Mouse (Mus musculus): ENCODE results near the gene Atpif1. TPM values are rescaled to one million over a fixed set of nuclear protein-coding genes. Genes with fewer than 3 reads are reported as not detected.

Gene Atpif1
- polyA plus RNA-seq, 1 experiment from 2014 or later = 1,320 TPM

DNA sequence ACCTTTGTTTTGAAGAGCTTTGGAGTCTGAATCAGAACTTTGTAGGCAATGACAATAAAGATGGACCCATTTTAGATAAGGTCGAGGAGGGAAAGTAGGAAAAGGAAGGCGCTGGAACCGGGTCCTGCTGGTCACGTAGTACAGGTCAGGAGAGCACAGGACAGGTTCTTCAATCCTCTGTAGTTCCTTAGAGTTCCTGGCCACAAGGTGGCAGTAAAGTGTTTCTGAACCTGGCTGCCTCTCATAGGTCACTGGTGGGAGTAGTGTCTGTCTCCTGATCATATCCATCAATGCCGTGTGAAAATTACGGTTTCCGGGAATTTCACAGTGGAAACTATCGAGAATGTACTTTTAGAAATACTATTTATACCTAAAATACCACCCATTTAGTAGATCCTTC lies 12.4 kb upstream of the Atpif1 start:
- H3K4me3 ChIP-seq = no peak overlapping the region
- no peaks in the 10 kb centered on the region for H3K4me1 ChIP-seq (replicated peaks)
- H3K9me3 ChIP-seq = no peaks in the 10 kb centered on the region
- H3K9ac ChIP-seq = no peak overlapping the region
- H3K27me3 ChIP-seq = no peaks in the 10 kb centered on the region
- no peak for ATAC-seq (ENCODE audit: low FRiP score, low read depth)
- no peak overlapping the region for H3K27ac ChIP-seq (replicated peaks)
- H3K36me3 ChIP-seq = peaks cover 72% of the 10 kb centered on the region
- WGBS = 51% methylated on average over 8 of the region's 8 CpGs
- H3K4me2 ChIP-seq = no peak overlapping the region

DNA sequence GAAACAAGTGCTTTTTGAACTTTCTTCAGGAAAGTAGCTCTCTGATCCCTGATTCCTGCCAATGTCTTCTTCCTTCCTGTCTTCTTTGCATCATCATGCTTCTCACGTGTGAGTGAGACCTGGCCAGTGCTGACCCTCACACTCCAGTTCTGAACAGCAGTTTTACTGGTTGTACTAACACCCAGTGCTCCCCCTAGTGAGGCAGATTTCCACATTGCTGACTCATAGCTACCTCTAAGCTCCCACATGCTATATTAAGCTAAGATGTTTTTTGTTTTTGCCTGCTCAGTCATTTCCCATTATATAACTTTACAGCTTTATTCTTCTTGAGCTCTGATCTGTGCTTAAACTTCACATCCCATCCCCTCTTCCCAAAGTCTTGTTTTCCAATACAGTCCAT lies 9.3 kb upstream of the Atpif1 start:
- 68% methylated on average over 1 of the region's 1 CpGs for WGBS

DNA sequence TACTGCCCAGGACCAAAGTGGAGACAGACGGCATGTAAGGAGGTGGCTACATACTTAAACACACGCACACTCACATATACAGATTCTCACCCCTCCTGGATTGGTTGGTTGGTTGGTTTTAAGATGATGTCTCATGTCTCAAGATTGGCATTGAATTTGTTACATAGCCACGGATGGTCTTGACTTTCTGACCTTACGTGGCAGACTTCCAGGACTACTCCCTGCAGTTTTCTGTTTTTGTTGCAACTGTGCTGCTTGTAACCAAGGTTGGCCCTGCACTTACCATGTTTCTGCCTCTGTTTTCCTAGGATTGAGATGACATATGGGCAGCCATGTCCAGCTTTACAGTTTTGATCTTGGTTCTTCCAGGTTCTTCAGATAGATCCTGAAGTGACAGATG lies 8.0 kb upstream of the Atpif1 start:
- Histone ChIP-seq H3K9me3 (no peaks in the 10 kb centered on the region), H3K27ac (replicated peaks) (no peak overlapping the region), H3K36me3 (peaks cover 58% of the 10 kb centered on the region), H3K4me3 (no peak overlapping the region), H3K27me3 (no peaks in the 10 kb centered on the region), H3K9ac (no peak overlapping the region), H3K4me1 (replicated peaks) (peaks cover 15% of the 10 kb centered on the region), H3K4me2 (no peak overlapping the region)
- 92% methylated on average over 4 of the region's 4 CpGs for WGBS
- no peak for ATAC-seq (ENCODE audit: low FRiP score, low read depth)

More for the DNA sequence above, 9.3 kb upstream of the Atpif1 start:
- Histone ChIP-seq H3K27me3 (no peaks in the 10 kb centered on the region), H3K9me3 (no peaks in the 10 kb centered on the region), H3K9ac (no peak overlapping the region), H3K4me1 (replicated peaks) (0 out of 2 replicates have a peak, but pooled peaks cover 1% of the 10 kb centered on the region), H3K27ac (replicated peaks) (no peak overlapping the region), H3K36me3 (peaks cover 70% of the 10 kb centered on the region), H3K4me3 (no peak overlapping the region), H3K4me2 (no peak overlapping the region)
- ATAC-seq (ENCODE audit: low FRiP score, low read depth) = no peak

DNA sequence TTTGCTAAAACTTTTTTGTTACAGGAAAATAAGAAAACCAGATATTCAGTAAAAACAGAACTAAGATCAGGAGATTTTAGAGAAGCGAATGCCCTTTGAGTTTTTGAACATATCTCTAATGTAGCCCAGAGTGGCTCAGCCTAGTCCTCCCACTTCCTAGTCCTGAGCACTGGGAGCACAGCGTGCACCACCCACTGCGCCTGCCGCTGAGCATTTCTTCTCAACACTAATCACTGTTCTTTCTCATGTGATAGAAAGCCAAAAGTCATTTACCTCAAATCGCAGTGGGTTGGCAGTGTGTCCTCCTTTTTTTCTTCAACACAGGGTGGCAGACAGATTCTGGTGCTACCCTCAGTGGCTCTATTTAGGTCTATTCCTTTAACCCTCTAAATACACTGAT lies 6.0 kb upstream of the Atpif1 start:
- 94% methylated on average over 5 of the region's 5 CpGs for WGBS
- peaks cover 51% of the 10 kb centered on the region for H3K36me3 ChIP-seq
- no peak overlapping the region for H3K27ac ChIP-seq (replicated peaks)
- no peaks in the 10 kb centered on the region for H3K27me3 ChIP-seq
- no peak overlapping the region for H3K9ac ChIP-seq
- no peak overlapping the region for H3K4me3 ChIP-seq
- peaks cover 26% of the 10 kb centered on the region for H3K4me1 ChIP-seq (replicated peaks)
- no peak overlapping the region for H3K4me2 ChIP-seq
- no peaks in the 10 kb centered on the region for H3K9me3 ChIP-seq
- no peak for ATAC-seq (ENCODE audit: low FRiP score, low read depth)

DNA sequence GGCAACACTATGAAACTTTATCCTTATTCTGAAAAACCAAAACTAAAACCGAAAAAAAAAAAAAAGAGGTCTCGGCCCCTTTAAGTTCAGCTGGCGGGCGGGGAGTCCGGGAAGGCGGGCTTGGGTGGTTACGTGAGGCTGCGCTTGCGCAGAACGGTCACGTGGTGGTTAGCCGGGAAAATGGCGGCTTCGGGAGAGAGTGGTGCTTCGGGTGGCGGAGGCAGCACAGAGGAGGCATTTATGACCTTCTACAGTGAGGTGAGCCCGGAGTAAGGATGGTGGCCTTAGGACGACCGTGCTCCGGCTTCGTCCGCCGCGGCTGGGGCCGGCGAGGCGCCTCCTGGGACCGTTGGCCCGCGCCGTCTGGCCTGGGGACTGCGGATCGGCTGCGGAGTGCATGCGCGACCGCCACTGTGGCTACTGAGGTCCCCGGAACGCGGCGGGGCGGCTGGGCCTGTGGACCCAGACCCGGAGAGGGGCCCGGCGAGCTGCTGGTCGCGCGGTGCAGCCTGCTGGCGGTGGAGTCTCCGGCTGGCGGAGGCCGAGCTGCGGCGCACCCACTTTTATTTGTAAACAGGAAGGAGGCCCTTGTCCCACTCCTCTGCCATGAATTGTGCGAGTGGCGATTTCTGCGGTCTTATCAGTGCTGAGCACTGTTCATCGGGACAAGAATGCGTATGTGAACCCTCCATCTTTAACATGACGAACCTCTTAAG lies 2.1 kb upstream of the Atpif1 start, which contains the start of gene Dnajc8:
Gene Dnajc8, plus strand, starts transcription at position 145 of the 716 bp plus-strand sequence.
- Histone ChIP-seq H3K9me3 (no peaks in the 10 kb centered on the region), H3K36me3 (peaks cover 21% of the 10 kb centered on the region), H3K4me3 (peak within 1 kb of the TSS; percentile 100), H3K9ac (peak within 1 kb of the TSS; percentile 95), H3K4me1 (replicated peaks) (peaks cover 47% of the 10 kb centered on the region), H3K27ac (replicated peaks) (peak within 1 kb of the TSS; percentile 85), H3K27me3 (no peaks in the 10 kb centered on the region), H3K4me2 (peak within 1 kb of the TSS; percentile 89)
- ATAC-seq (ENCODE audit: low FRiP score, low read depth) = peak; percentile 70
- WGBS = under 1% methylated on average over 60 of the region's 60 CpGs

DNA sequence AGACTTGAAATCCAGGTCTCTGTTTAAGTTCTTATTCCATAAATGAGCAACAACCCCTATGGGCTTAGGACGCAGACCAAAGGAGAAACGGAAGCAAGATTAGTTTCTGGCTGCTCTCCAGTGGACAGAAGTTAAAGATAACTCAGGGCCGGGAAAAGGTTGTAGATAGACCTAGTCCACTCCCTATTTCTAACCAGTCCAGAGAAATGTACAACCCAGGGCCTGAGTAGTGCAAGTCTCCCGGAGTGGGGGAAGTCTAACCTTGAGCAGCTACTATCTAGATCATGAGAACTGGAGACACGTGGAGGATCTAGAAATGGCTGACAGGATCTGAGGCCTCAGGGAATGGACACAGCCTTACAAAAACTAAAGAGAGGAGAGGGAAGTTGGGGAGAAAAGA lies 963 bp downstream of the Atpif1 start:
- H3K27me3 ChIP-seq = no peaks in the 10 kb centered on the region
- WGBS = 23% methylated on average over 5 of the region's 5 CpGs
- ATAC-seq (ENCODE audit: low FRiP score, low read depth) = 0 out of 2 replicates have a peak, but pooled peaks have one; percentile 0

DNA sequence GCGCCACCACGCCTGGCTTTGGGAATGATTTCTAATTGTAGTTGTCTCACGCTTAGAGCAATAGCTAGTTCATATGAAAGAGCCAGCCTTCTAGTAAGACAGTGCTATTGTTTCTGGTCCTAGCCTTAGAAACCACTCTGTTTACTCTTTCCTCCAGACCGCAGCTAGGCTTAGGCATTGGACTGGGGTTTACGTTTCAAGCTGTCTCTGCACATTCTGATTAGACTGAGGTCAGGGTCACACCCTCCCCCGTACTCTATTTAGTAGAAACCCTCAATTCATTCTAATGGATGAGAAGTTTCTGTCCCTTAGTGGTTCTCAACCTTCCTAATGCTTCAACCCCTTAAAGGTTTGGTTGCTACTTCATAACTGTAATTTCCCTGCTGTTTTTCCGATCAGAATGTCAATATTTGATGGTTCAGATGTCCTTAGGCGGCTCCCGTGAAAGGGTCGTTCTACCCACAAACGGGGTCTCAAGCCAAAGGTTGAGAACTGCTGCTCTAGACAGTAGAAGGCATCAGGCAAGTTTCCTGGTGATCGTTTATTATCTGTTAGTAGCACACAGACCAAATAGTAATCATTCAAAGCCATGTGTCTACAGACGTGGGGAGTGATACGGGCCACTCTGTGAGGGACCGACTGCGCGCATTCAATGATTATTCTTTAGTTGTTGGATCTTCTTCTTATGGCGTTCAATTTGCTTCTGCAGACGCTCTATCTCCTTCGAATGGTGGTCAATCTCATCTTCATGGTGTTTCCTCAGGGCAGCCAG lies 3.2 kb downstream of the Atpif1 start:
- 94% methylated on average over 20 of the region's 20 CpGs for WGBS
- H3K27ac ChIP-seq (replicated peaks) = no peak overlapping the region
- no peaks in the 10 kb centered on the region for H3K9me3 ChIP-seq
- no peaks in the 10 kb centered on the region for H3K27me3 ChIP-seq
- no peak overlapping the region for H3K4me3 ChIP-seq
- H3K9ac ChIP-seq = no peak overlapping the region
- ATAC-seq (ENCODE audit: low FRiP score, low read depth) = no peak
- peaks cover 12% of the 10 kb centered on the region for H3K36me3 ChIP-seq
- H3K4me1 ChIP-seq (replicated peaks) = peaks cover 28% of the 10 kb centered on the region
- H3K4me2 ChIP-seq = no peak overlapping the region

More for the DNA sequence above, 963 bp downstream of the Atpif1 start:
- Histone ChIP-seq H3K27ac (replicated peaks) (peak overlapping the region; percentile 99), H3K36me3 (peaks cover 12% of the 10 kb centered on the region), H3K9me3 (no peaks in the 10 kb centered on the region), H3K9ac (peak overlapping the region; percentile 98), H3K4me2 (peak overlapping the region; percentile 78), H3K4me3 (peak overlapping the region; percentile 88), H3K4me1 (replicated peaks) (peaks cover 43% of the 10 kb centered on the region)

DNA sequence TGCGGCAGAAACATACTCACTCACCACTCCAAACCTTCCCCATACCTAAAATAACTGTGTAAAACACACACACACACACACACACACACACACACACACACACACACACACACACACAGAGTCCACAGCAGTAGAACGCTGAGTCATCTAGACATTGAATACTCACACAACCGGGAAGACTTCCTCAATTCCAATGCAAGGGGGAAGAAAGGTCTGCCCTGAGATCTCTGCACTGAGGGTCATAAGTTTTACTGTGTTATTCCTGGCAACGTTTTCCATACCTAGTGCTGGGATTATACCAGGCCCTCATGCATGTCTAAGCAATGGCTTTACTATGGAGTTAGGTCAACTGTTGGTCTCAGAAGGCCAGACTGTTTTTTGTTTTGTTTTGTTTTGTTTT lies 4.1 kb downstream of the Atpif1 start:
- Histone ChIP-seq H3K9me3 (no peaks in the 10 kb centered on the region), H3K27ac (replicated peaks) (no peak overlapping the region), H3K9ac (no peak overlapping the region), H3K36me3 (peaks cover 12% of the 10 kb centered on the region), H3K4me1 (replicated peaks) (peaks cover 20% of the 10 kb centered on the region), H3K4me3 (no peak overlapping the region), H3K4me2 (no peak overlapping the region), H3K27me3 (no peaks in the 10 kb centered on the region)
- no peak for ATAC-seq (ENCODE audit: low FRiP score, low read depth)
- WGBS = 93% methylated on average over 4 of the region's 4 CpGs

DNA sequence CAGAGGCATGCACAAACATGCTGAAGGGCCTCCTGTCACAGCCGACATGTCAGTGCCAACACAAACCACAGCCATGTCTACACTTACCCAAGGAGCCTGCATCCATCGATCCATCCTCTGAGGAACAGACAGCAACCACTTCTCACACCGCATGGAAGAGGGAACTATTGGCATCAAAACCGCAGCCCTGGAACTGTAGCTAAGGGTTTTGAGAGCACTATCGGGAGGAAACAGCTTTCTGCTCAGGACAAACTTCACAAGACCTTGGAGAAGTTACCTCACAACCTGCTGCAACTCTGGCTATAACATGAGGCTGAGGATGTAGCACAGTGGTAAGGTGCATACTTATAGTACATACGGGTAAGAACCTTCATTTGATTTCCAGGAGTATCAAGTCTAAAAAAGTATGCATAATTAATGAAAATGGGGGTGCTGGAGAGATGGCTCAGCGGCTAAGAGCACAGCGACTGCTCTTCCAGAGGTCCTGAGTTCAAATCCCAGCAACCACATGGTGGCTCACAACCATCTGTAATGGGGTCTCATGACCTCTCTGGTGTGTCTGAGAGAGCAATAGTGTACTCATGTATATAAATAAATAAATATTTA lies 5.4 kb downstream of the Atpif1 start:
- no peaks in the 10 kb centered on the region for H3K27me3 ChIP-seq
- H3K4me3 ChIP-seq = no peak overlapping the region
- H3K27ac ChIP-seq (replicated peaks) = no peak overlapping the region
- no peak for ATAC-seq (ENCODE audit: low FRiP score, low read depth)
- no peaks in the 10 kb centered on the region for H3K9me3 ChIP-seq
- H3K4me1 ChIP-seq (replicated peaks) = peaks cover 14% of the 10 kb centered on the region
- H3K36me3 ChIP-seq = peaks cover 12% of the 10 kb centered on the region
- 91% methylated on average over 8 of the region's 8 CpGs for WGBS
- H3K4me2 ChIP-seq = no peak overlapping the region
- H3K9ac ChIP-seq = no peak overlapping the region

DNA sequence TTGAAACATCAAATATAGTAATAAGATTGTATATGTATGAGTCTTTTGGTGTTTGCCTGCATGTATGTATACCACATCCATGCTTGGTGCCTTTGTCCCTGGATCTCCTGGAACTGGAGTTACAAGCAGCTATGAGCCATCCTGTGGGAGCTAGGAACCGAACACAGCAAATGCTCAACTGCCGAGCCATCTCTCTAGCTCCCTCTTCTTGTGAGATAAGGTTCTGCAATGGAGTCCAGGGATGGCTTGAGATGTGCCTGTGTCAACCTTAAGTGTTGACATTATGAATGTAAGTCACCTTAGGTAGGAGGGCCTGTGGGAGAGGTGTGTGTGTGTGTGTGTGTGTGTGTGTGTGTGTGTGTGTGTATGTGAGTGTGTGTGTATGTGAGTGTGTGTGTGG lies 6.8 kb downstream of the Atpif1 start:
- 63% methylated on average over 2 of the region's 2 CpGs for WGBS
- no peak overlapping the region for H3K4me3 ChIP-seq
- no peak for ATAC-seq (ENCODE audit: low FRiP score, low read depth)

DNA sequence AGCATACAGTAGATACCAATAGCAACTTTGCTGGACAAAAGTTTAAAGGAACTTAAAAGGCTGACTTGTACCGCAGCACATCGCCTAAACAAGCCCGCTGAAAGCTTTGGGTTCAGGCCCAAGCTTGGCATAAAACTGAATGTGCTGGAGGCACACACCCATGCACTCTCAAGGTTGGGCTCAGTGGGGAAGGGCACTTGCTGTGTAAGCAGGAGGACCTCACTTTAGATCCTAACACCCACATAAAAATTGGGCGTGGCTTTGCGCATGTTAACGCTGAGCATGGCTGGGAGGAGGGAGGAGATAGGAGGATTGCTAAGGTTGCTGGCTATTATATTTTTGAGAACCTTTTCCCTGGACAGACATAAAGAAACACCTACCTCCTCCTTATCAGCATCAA lies 8.7 kb downstream of the Atpif1 start:
- no peak overlapping the region for H3K4me3 ChIP-seq
- no peaks in the 10 kb centered on the region for H3K9me3 ChIP-seq
- no peak overlapping the region for H3K27ac ChIP-seq (replicated peaks)
- no peaks in the 10 kb centered on the region for H3K4me1 ChIP-seq (replicated peaks)
- H3K4me2 ChIP-seq = no peak overlapping the region
- H3K27me3 ChIP-seq = no peaks in the 10 kb centered on the region
- 49% methylated on average over 6 of the region's 6 CpGs for WGBS
- peaks cover 2% of the 10 kb centered on the region; the same call in 1 of the 2 replicates for H3K36me3 ChIP-seq
- H3K9ac ChIP-seq = no peak overlapping the region
- ATAC-seq (ENCODE audit: low FRiP score, low read depth) = no peak

More for the DNA sequence above, 6.8 kb downstream of the Atpif1 start:
- Histone ChIP-seq H3K9me3 (no peaks in the 10 kb centered on the region), H3K27me3 (no peaks in the 10 kb centered on the region), H3K4me2 (no peak overlapping the region), H3K4me1 (replicated peaks) (peaks cover 5% of the 10 kb centered on the region), H3K36me3 (peaks cover 12% of the 10 kb centered on the region), H3K27ac (replicated peaks) (no peak overlapping the region), H3K9ac (no peak overlapping the region)

DNA sequence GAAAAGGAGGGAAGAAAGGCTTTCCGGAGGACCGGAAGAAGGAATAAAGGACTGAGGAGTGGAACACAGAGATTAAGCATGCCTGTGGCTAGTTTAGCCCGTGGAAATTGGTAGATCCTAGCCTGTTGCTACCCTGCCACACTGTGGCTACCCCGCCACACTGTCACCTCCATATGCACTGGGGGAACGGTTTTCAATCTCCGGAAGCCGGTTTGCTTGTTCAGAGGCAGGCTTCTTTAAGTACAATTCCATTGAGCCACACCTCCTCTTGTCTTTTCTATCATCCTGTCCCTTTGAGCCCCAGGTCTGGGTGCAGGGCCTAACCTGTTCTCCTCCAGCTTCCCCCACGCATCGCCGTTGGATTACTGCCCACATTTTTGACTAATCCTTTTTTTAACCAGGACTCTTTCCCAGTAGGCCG lies 9.1 kb downstream of the Atpif1 start:
- no peaks in the 10 kb centered on the region for H3K4me1 ChIP-seq (replicated peaks)
- H3K4me3 ChIP-seq = no peak overlapping the region
- H3K27me3 ChIP-seq = no peaks in the 10 kb centered on the region
- no peak for ATAC-seq (ENCODE audit: low FRiP score, low read depth)
- H3K27ac ChIP-seq (replicated peaks) = no peak overlapping the region
- H3K9me3 ChIP-seq = no peaks in the 10 kb centered on the region
- H3K9ac ChIP-seq = no peak overlapping the region
- H3K4me2 ChIP-seq = no peak overlapping the region
- 22% methylated on average over 11 of the region's 11 CpGs for WGBS
- no peaks in the 10 kb centered on the region for H3K36me3 ChIP-seq

Measured in hindbrain, embryonic 15.5 days (tissue).